Mouse (Mus musculus) right cerebral cortex, postnatal 10 days (tissue): ENCODE data around the gene Tnrc6a.

Experiments
- DNase-seq, 2 experiments: peaks; one replicate each; pipeline ENCODE4 v3.0.0; 2021; ENCODE audit warnings: low spot score in 2 of 2

Gene Tnrc6a

GRCm38 (mm10) chr7:123235449-123235848, 111.8 kb downstream of the Tnrc6a start:
- DNase-seq: no peak

GRCm38 (mm10) chr7:123238621-123239020, 114.9 kb downstream of the Tnrc6a start:
- DNase-seq: peak in 1 of 2 experiments; percentile 41

- no peak for DNase-seq
Measured at GRCm38 (mm10) chr7:123240064-123240463, 116.4 kb downstream of the Tnrc6a start.

- DNase-seq: no peak
Measured at GRCm38 (mm10) chr7:123242241-123242640, 118.6 kb downstream of the Tnrc6a start.

- DNase-seq: no peak
Measured at GRCm38 (mm10) chr7:123244833-123245232, 121.1 kb downstream of the Tnrc6a start.
